Mouse (Mus musculus): Measurements from ENCODE around the gene Frmd4a. TPM values are rescaled to one million over a fixed set of nuclear protein-coding genes. Genes with fewer than 3 reads are reported as not detected.

The Frmd4a gene
- total and polyA plus RNA-seq, 2 experiments from 2014 or later: 40.7 to 55.8 TPM

GRCm38 (mm10) chr2:4413596-4414335 is 396.2 kb downstream of the Frmd4a start:
- H3K4me2 ChIP-seq (ENCODE audit: low read depth, low read length): no peak overlapping the region
- H3K9ac ChIP-seq (replicated peaks; ENCODE audit: low read length): no peak overlapping the region
- H3K27ac ChIP-seq: peak overlapping the region; percentile 8; the same call in 1 of the 2 replicates
- ATAC-seq: 0 out of 2 replicates have a peak, but pooled peaks have one; percentile 36
- no peaks in the 10 kb centered on the region for H3K9me3 ChIP-seq (ENCODE audit: low read length)
- peaks cover 21% of the 10 kb centered on the region for H3K4me1 ChIP-seq (ENCODE audit: insufficient read depth, low read length)
- no peak overlapping the region for H3K4me3 ChIP-seq (ENCODE audit: low read length)
- no peak for TF ChIP-seq CTCF (IDR thresholded peaks at IDR 0.05; ENCODE audit: low read depth)
- DNase-seq (ENCODE audit: low spot score): no peak
- WGBS: 72% methylated on average over 16 of the region's 16 CpGs
- H3K27me3 ChIP-seq (ENCODE audit: insufficient read depth, low read length): no peaks in the 10 kb centered on the region
- H3K36me3 ChIP-seq (ENCODE audit: insufficient read depth, low read length): no peaks in the 10 kb centered on the region

GRCm38 (mm10) chr2:4420679-4421312 is 403.3 kb downstream of the Frmd4a start:
- H3K27me3 ChIP-seq (ENCODE audit: insufficient read depth, low read length): no peaks in the 10 kb centered on the region
- 66% methylated on average over 4 of the region's 4 CpGs for WGBS
- DNase-seq (ENCODE audit: low spot score): no peak
- TF ChIP-seq CTCF (IDR thresholded peaks at IDR 0.05; ENCODE audit: low read depth): no peak
- H3K36me3 ChIP-seq (ENCODE audit: insufficient read depth, low read length): no peaks in the 10 kb centered on the region
- H3K27ac ChIP-seq: no peak overlapping the region
- H3K9ac ChIP-seq (replicated peaks; ENCODE audit: low read length): no peak overlapping the region
- H3K4me3 ChIP-seq (ENCODE audit: low read length): no peak overlapping the region
- peaks cover 5% of the 10 kb centered on the region; the same call in 1 of the 2 replicates for H3K4me1 ChIP-seq (ENCODE audit: insufficient read depth, low read length)
- no peak overlapping the region for H3K4me2 ChIP-seq (ENCODE audit: low read depth, low read length)
- H3K9me3 ChIP-seq (ENCODE audit: low read length): no peaks in the 10 kb centered on the region
- 0 out of 2 replicates have a peak, but pooled peaks have one; percentile 35 for ATAC-seq

- no peak overlapping the region for H3K27ac ChIP-seq
- no peaks in the 10 kb centered on the region for H3K27me3 ChIP-seq (ENCODE audit: insufficient read depth, low read length)
- no peak overlapping the region for H3K4me3 ChIP-seq (ENCODE audit: low read length)
- ATAC-seq (no peak), DNase-seq (ENCODE audit: low spot score) (no peak)
- peaks cover 5% of the 10 kb centered on the region; the same call in 1 of the 2 replicates for H3K4me1 ChIP-seq (ENCODE audit: insufficient read depth, low read length)
- H3K9me3 ChIP-seq (ENCODE audit: low read length): no peaks in the 10 kb centered on the region
- H3K4me2 ChIP-seq (ENCODE audit: low read depth, low read length): no peak overlapping the region
- no peaks in the 10 kb centered on the region for H3K36me3 ChIP-seq (ENCODE audit: insufficient read depth, low read length)
- no peak for TF ChIP-seq CTCF (IDR thresholded peaks at IDR 0.05; ENCODE audit: low read depth)
- 73% methylated on average over 2 of the region's 2 CpGs for WGBS
- no peak overlapping the region for H3K9ac ChIP-seq (replicated peaks; ENCODE audit: low read length)
These were observed 404.2 kb downstream of the Frmd4a start for GRCm38 (mm10) chr2:4421757-4422156.

- Histone ChIP-seq H3K36me3 (ENCODE audit: insufficient read depth, low read length) (no peaks in the 10 kb centered on the region), H3K9ac (replicated peaks; ENCODE audit: low read length) (no peak overlapping the region), H3K9me3 (ENCODE audit: low read length) (no peaks in the 10 kb centered on the region), H3K27me3 (ENCODE audit: insufficient read depth, low read length) (no peaks in the 10 kb centered on the region), H3K4me2 (ENCODE audit: low read depth, low read length) (no peak overlapping the region), H3K27ac (no peak overlapping the region), H3K4me1 (ENCODE audit: insufficient read depth, low read length) (peaks cover 5% of the 10 kb centered on the region; the same call in 1 of the 2 replicates), H3K4me3 (ENCODE audit: low read length) (no peak overlapping the region)
- ATAC-seq (no peak), DNase-seq (ENCODE audit: low spot score) (peak; percentile 42)
- WGBS: 65% methylated on average over 6 of the region's 6 CpGs
- TF ChIP-seq CTCF (IDR thresholded peaks at IDR 0.05; ENCODE audit: low read depth): no peak
These were observed 406.4 kb downstream of the Frmd4a start for GRCm38 (mm10) chr2:4423896-4424295.

GRCm38 (mm10) chr2:4428407-4428855 is 410.9 kb downstream of the Frmd4a start:
- no peak for DNase-seq (ENCODE audit: low spot score)
- H3K27ac ChIP-seq: no peak overlapping the region

GRCm38 (mm10) chr2:4433119-4433518 is 415.6 kb downstream of the Frmd4a start:
- 59% methylated on average over 4 of the region's 4 CpGs for WGBS
- no peaks in the 10 kb centered on the region; the same call in 1 of the 2 replicates for H3K36me3 ChIP-seq (ENCODE audit: insufficient read depth, low read length)
- no peak overlapping the region for H3K9ac ChIP-seq (replicated peaks; ENCODE audit: low read length)
- DNase-seq (ENCODE audit: low spot score) (no peak), ATAC-seq (no peak)
- H3K27me3 ChIP-seq (ENCODE audit: insufficient read depth, low read length): no peaks in the 10 kb centered on the region
- peaks cover 25% of the 10 kb centered on the region for H3K4me1 ChIP-seq (ENCODE audit: insufficient read depth, low read length)
- no peak overlapping the region for H3K4me2 ChIP-seq (ENCODE audit: low read depth, low read length)
- TF ChIP-seq CTCF (IDR thresholded peaks at IDR 0.05; ENCODE audit: low read depth): no peak
- no peak overlapping the region for H3K4me3 ChIP-seq (ENCODE audit: low read length)
- no peaks in the 10 kb centered on the region for H3K9me3 ChIP-seq (ENCODE audit: low read length)
- no peak overlapping the region for H3K27ac ChIP-seq

More at GRCm38 (mm10) chr2:4428407-4428855, 410.9 kb downstream of the Frmd4a start:
- no peaks in the 10 kb centered on the region for H3K36me3 ChIP-seq (ENCODE audit: insufficient read depth, low read length)
- H3K9ac ChIP-seq (replicated peaks; ENCODE audit: low read length): no peak overlapping the region
- H3K27me3 ChIP-seq (ENCODE audit: insufficient read depth, low read length): no peaks in the 10 kb centered on the region
- no peak for TF ChIP-seq CTCF (IDR thresholded peaks at IDR 0.05; ENCODE audit: low read depth)
- no peaks in the 10 kb centered on the region for H3K9me3 ChIP-seq (ENCODE audit: low read length)
- ATAC-seq: no peak
- H3K4me1 ChIP-seq (ENCODE audit: insufficient read depth, low read length): peaks cover 5% of the 10 kb centered on the region; the same call in 1 of the 2 replicates
- H3K4me3 ChIP-seq (ENCODE audit: low read length): no peak overlapping the region
- no peak overlapping the region for H3K4me2 ChIP-seq (ENCODE audit: low read depth, low read length)
- WGBS: 54% methylated on average over 7 of the region's 7 CpGs

All from hindbrain, postnatal 0 days (tissue).